Mouse (Mus musculus) erythroblast, embryonic 14.5 days (primary cell): Measurements from ENCODE around the gene 4921530L21Rik. TPM values are rescaled to one million over a fixed set of nuclear protein-coding genes. Genes with fewer than 3 reads are reported as not detected.

Experiments
- H3K27me3 ChIP-seq: 2 replicates; pipeline ENCODE4 v1.6.1; 2012; ENCODE audit warnings: inconsistent platforms; ENCODE audit not compliant: control insufficient read depth
- H3K36me3 ChIP-seq: 2 replicates; pipeline ENCODE4 v1.6.1; 2012; ENCODE audit warnings: mild to moderate bottlenecking, inconsistent platforms; ENCODE audit not compliant: control insufficient read depth
- H3K4me1 ChIP-seq: 2 replicates; pipeline ENCODE4 v1.6.1; 2012; ENCODE audit warnings: inconsistent platforms; ENCODE audit not compliant: control insufficient read depth
- H3K4me3 ChIP-seq: replicated peaks from 2 replicates; pipeline ENCODE3; 2012; ENCODE audit warnings: moderate library complexity, mild to moderate bottlenecking, inconsistent platforms
- H3K9me3 ChIP-seq: 2 replicates; pipeline ENCODE4 v1.6.1; 2012; ENCODE audit warnings: low read length, inconsistent platforms, mixed read lengths; ENCODE audit not compliant: control insufficient read depth
- GATA1 ChIP-seq: IDR thresholded peaks from 2 replicates; pipeline ENCODE4 v1.6.1; 2012; ENCODE audit warnings: low read length, inconsistent platforms, mixed read lengths
- TAL1 ChIP-seq: IDR thresholded peaks from 3 replicates; pipeline ENCODE4 v1.6.1; 2012; ENCODE audit warnings: low read length, inconsistent platforms, mixed read lengths
- polyA plus RNA-seq: library from polyadenylated mRNA; stranded (reverse); fragments of >175 nt; gene quantifications from 2 replicates; pipeline ENCODE4 v1.2.3, GENCODE M21; 2012

4921530L21Rik gene
- polyA plus RNA-seq: not detected in 2 replicates

DNA sequence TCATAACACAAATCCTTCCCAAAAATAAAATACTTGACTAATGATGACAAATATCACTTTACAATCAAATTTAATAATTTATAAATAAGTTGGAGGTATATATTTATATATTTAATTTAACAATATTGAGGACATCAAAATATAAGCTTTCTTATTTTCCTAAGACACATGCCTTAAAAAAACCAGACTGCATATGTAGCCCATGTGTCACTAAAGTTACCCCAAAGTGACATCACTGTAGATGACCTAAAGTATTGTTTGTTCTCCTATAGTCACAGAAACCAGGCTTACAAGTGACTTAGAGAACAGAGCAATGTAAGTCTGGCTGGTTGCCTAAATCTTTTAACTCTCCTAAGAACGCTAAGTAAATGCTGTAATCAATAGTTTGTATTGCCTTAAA, at the start of gene 4921530L21Rik:
Gene 4921530L21Rik, plus strand, starts transcription at position 301 of the 400 bp plus-strand sequence.
- TF ChIP-seq TAL1: no peak
- no peak for TF ChIP-seq GATA1
- H3K36me3 ChIP-seq: no peaks in the 10 kb centered on the region

DNA sequence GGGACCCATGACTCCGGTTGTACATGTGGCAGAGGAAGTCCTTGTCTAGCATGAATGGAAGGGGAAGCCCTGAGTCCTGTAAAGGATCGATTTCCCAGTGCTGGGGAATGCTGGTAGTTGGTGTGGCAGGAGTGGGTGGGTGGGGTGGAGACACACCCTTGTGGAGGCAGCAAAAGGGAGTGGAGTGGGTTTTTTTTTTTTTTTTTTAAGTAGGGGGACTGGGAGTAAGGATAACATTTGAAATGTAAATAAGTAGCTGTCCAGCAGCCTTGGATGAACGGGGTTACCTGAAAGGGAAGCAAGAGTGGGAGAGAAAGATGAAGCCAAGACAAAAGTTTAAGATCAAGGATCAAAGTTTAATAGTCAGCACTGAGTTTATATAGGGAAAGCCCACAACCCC, 47.2 kb upstream of the 4921530L21Rik start:
- no peak overlapping the region for H3K4me3 ChIP-seq

More for the DNA sequence above, at the start of gene 4921530L21Rik:
- H3K4me1 ChIP-seq: no peaks in the 10 kb centered on the region
- H3K27me3 ChIP-seq: no peaks in the 10 kb centered on the region
- H3K9me3 ChIP-seq: peaks cover 5% of the 10 kb centered on the region
- H3K4me3 ChIP-seq: no peak within 1 kb of the TSS

DNA sequence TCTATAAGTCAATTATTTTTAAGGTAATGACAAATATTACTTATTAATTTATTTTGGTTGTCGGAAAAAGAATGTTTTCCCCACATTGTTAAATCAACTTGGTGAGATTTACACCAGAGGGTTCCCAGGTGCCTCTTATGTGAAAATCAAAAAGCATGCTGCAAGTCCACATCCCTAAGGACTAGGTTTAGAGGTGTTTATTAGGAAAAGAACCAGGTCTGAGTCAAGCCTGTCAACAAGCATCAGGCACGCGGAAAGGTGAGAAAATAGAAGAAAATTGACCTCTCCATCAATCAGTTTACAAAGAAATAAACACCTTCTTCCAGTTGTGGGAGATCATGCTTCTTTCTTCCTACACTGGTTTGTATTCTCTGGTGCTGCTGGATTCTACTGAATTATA, 18.1 kb upstream of the 4921530L21Rik start:
- TF ChIP-seq TAL1 (no peak), GATA1 (no peak)

More for the DNA sequence above, 47.2 kb upstream of the 4921530L21Rik start:
- no peaks in the 10 kb centered on the region for H3K4me1 ChIP-seq
- no peaks in the 10 kb centered on the region for H3K9me3 ChIP-seq
- H3K27me3 ChIP-seq: no peaks in the 10 kb centered on the region
- TF ChIP-seq GATA1: no peak
- no peak for TF ChIP-seq TAL1
- no peaks in the 10 kb centered on the region for H3K36me3 ChIP-seq

DNA sequence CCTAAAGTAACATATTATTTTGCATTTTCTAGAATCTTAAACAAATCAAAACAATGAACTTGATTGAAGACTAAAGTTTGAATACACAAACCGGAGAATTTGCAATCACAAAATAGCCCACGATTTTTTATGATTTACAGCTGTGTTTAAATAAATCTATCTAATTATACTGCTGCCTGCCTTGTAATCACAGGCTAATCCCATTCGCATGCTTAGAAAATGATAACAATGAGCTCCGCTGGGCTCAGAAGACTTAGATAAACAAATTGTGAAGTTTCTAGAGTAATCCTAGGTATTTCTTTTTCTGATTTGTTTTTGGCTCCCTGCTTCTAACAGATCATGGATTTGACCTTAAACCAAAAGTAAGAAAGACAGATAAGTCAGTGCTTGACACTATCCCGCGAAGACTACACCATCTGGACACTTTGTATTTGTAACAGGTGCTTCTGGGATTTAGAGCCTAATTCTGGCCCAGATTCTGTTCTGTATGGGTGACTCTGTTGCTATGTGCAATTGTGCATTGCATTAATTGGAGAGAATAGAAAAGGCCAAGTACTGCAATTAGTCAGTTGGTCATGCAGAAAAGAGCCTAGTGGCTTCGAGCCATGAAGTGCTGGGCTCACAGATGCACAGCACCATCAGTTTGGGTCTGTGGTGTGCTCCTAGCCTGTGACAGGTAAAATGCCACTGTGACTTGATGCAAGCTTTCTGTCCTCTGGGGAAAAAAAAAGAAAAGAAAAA, 15.2 kb upstream of the 4921530L21Rik start:
- TF ChIP-seq GATA1 (no peak), TAL1 (no peak)
- Histone ChIP-seq H3K27me3 (no peaks in the 10 kb centered on the region), H3K36me3 (no peaks in the 10 kb centered on the region), H3K4me1 (no peaks in the 10 kb centered on the region), H3K9me3 (no peaks in the 10 kb centered on the region), H3K4me3 (no peak overlapping the region)

More for the DNA sequence above, 18.1 kb upstream of the 4921530L21Rik start:
- Histone ChIP-seq H3K36me3 (no peaks in the 10 kb centered on the region), H3K4me3 (no peak overlapping the region), H3K9me3 (no peaks in the 10 kb centered on the region), H3K4me1 (no peaks in the 10 kb centered on the region), H3K27me3 (no peaks in the 10 kb centered on the region)

DNA sequence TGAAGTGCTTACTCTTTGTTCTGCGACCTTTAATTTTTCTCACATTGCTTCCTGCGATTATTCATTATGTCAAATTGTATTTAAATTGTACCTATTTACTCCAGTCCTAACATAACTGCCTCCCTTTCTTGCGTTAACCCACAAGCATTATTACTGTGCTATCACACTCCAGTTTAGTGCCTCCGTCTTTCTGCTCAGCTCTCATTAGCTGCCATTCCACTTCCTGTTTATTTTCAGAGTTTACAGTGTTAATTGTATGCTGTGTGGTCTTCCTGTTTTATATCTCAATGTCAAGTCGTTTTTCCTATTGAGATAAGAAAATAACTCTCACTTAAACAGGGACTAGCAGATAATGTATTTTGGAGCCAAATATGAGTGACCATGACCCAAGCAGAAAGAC, 9.0 kb upstream of the 4921530L21Rik start:
- TF ChIP-seq TAL1 (no peak), GATA1 (no peak)

DNA sequence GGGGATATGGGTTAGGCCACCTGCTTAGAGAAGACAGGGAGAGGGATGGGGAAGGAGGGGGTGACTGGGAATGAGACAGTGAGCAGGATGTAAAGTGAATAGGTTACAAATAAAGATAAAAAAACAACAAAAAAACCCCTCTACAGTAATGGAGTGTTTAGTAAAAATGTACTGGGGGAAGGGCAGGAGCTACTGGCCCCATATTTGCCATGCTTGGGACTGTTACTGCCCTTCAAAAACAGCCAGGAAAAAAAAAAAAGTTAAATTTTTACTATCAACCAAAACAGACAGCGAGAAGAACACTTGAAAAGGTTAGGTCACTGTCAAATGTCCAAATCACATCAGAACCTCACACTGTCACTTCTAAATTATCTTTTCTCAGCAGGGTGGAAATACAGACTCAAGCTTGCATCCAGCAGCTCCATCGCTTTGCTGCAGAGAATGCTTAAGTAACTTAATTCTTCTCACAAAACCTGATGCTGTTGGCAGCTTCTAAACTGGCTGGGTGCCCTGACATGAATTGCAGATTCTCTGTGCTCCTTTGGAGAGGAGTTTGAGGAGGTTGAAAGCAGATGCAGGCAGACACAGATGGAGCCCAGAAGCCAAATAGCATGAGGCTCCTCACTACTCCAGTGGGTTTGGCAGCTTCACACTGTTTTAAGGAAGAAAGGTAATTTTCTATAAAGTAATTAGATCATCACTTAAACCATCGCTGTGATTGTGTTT, 4.1 kb upstream of the 4921530L21Rik start:
- H3K36me3 ChIP-seq: no peaks in the 10 kb centered on the region
- peaks cover 1% of the 10 kb centered on the region for H3K9me3 ChIP-seq
- H3K4me3 ChIP-seq: no peak overlapping the region
- no peaks in the 10 kb centered on the region for H3K4me1 ChIP-seq
- H3K27me3 ChIP-seq: no peaks in the 10 kb centered on the region
- TF ChIP-seq GATA1: no peak

More for the DNA sequence above, 9.0 kb upstream of the 4921530L21Rik start:
- no peaks in the 10 kb centered on the region for H3K4me1 ChIP-seq
- H3K27me3 ChIP-seq: no peaks in the 10 kb centered on the region
- H3K9me3 ChIP-seq: no peaks in the 10 kb centered on the region
- no peaks in the 10 kb centered on the region for H3K36me3 ChIP-seq
- H3K4me3 ChIP-seq: no peak overlapping the region

DNA sequence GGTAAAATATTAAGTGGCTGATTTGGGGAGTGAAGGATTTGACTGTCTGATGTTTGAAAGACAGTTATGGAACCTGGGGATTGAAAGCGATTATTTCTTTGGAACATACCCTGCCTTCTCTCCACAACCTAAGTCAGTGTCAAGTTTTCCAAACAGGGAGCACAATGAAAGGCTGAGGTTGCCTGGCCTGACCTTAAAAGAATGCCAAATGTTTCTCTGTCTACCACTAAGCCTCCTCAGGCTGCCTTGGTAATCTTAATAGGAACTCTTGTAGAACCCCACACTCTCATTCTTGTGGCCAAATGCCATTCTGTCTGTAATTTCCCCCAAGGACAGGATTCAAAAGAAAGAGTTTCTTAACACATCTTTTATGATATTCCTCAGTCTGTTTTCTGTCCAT, 3.5 kb upstream of the 4921530L21Rik start:
- Histone ChIP-seq H3K4me3 (no peak overlapping the region), H3K4me1 (no peaks in the 10 kb centered on the region), H3K9me3 (peaks cover 5% of the 10 kb centered on the region), H3K27me3 (no peaks in the 10 kb centered on the region), H3K36me3 (no peaks in the 10 kb centered on the region)
- no peak for TF ChIP-seq GATA1
- TF ChIP-seq TAL1: no peak

DNA sequence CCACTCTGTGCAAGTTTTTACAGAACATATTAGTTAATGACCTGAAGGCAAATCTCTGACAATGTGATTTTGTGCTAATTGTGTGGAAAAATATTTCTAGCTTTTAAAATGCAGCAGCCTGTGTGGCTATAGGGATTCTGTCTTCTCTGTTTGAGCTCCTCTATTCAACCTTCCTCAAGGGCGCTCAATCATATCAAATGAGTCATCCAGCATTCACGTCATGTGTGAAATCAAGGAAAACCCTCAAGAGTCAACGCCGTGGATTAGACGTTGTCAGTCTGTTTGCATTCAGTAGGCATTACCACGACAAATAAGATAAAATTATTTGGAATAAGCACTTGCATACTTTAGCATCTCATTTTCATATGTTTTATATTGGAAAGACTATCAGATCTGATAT, 18.4 kb downstream of the 4921530L21Rik start:
- no peaks in the 10 kb centered on the region for H3K27me3 ChIP-seq
- H3K4me1 ChIP-seq: no peaks in the 10 kb centered on the region
- TF ChIP-seq GATA1: no peak
- no peak for TF ChIP-seq TAL1
- H3K36me3 ChIP-seq: no peaks in the 10 kb centered on the region
- no peaks in the 10 kb centered on the region for H3K9me3 ChIP-seq
- H3K4me3 ChIP-seq: no peak overlapping the region

DNA sequence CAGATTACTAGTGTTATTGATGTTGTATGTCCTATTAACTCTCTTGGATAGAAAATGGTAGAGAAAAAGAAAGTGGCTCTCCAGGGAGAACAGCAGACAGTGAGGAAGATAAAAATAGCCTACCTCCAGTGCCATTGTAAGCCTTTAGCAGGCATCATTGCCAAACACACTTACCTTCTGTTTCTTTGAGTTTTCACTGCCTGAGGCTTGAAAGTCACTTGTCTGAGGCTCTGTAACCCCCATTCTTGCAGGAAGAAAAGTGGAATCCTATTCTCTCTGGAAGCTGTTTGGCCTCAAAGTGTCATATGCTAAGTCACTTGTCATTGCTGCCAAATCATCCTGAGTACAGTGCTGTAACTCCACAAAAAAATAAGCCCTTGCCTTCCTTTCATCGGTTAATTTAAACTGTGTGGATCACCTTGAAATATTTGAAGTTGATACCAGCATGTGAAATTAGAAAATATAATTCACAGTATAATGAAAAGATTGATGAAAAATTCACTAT, 23.6 kb downstream of the 4921530L21Rik start:
- no peaks in the 10 kb centered on the region for H3K27me3 ChIP-seq
- TF ChIP-seq GATA1: no peak
- TF ChIP-seq TAL1: no peak
- no peaks in the 10 kb centered on the region for H3K36me3 ChIP-seq
- no peaks in the 10 kb centered on the region for H3K4me1 ChIP-seq
- H3K4me3 ChIP-seq: no peak overlapping the region
- H3K9me3 ChIP-seq: no peaks in the 10 kb centered on the region
